Mouse (Mus musculus) heart, postnatal 25 days (tissue): Measurements from ENCODE around the gene Ocln. TPM values are rescaled to one million over a fixed set of nuclear protein-coding genes. Genes with fewer than 3 reads are reported as not detected.

Experiments used
- DNase-seq: peaks from one replicate; pipeline ENCODE4 v3.0.0; 2022; ENCODE audit warnings: low spot score
- intact Hi-C: fragments of 180-260 bp; cut with DNase I; formaldehyde crosslinking; loops from one replicate; pipeline ENCODE4 v1.15.1; 2025
- total RNA-seq, 2 experiments: library from RNA; stranded (reverse); gene quantifications; 2 replicates each; pipeline ENCODE4 v1.2.3; 2021

The Ocln gene
- total RNA-seq, 2 experiments from 2014 or later = 0.36 to 0.49 TPM

DNA sequence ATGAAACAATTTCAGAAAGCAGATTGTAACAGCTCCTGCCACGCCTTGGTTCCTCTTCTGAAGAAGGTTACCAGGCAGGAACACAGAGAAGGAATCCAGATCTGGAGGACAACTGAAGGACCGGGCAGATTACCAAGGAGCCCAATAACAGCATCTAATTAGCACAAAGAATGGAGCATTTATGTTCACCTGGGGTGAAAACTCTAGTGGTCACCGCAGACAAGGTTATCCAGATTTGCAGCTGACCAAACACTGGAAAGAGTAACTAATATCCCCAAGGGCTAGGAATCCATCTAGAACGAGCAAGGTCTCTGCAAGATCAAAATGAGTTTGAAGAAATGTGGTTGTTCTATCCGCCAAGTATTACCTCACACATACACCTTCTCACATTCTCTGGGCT lies 5.2 kb downstream of the Ocln start:
- no peak for DNase-seq
- intact Hi-C loops = no loop called here

DNA sequence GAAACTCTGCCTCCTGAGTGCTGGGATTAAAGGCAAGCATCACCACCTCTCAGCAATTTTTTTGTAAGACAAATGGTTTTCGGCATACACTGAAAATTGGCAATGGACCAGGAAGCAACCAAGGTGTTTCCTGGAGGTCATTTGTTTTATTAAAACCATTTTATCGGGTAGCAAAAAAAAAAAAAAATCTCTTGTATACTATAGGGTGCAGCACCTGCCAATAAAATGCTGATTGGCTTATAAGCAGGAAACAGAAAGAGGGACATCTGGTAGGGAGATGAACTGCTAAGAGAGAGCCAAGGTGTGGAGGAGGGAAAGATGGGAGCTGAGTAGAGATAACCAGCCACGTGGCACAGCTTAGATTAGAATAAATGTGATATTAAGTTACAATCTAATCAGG lies 7.0 kb downstream of the Ocln start:
- no peak for DNase-seq
- intact Hi-C loops = no loop called here

DNA sequence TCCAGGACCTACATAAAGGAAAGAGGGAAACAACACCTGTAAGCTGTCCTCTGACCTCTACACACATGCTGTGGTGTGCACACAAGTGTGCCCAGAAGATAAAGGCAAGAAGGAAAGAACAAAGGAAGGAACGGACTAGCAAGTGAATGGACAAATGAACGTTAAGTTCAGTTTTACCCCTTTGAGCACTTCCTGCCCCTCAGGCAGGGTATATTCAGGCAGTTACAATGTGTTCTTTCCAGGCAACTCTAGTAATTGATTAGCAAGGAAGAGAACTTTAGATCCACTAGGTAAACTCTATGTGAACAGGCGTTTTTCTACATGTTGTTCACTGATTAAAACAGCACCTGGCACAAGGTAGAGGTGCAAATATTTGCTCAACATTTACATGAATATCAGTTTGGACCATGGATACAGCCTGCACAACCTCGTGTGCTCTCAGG lies 8.3 kb downstream of the Ocln start:
- no peak for DNase-seq
- intact Hi-C loops = no loop called here

DNA sequence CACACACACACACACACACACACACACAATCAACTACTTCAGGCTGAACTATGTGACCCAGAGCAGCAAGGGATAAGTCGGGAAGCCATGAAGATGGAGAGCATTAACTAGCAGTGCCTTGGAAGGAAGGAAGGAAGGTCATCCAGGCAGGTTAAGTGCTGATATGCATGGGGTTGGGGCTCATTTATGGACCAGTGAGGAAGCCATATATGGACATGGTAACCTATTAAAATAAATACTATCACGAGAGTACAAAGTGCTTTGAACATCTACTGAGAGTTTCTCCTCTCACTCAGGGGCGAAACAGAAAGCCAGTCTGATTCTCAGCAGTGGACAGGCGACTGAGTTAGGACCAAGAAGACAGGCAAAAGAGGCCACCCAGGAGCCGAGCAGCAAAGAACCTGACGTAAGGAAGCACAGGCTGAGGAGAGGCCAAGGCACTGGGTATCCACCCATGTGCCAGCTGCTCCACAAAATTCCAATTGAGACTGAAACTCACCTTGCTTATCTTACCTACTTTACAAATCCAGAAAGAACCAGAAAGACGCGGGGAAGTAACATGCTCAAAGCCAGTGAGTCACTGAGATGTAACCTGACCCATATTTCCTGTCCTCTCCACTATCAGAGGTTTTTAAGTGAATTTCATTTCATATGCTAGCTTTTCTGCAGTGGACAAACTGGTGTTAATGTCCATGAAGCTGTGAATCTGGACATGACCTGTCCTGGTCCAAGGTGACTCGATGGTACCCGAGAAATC lies 9.3 kb downstream of the Ocln start:
- no peak for DNase-seq
- intact Hi-C loops = no loop called here

DNA sequence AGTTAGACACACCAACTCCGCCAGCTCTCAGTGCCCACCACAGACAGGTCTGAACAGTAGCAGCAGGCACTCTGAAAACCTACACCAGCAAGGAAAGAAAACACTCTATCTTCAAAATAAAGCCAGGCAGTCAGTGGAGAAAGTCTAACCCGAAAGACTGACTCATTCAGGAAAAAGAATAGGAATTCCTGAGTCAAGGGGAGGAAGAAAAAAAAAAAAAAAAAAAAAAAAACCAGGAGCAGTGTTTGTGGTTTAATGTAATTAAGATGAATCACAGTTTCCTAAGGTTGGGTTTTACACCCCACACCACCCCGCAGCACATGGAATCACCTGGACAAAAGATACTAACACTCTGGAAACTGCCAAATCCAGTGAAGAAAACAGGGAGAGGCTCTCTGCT lies 16.4 kb downstream of the Ocln start:
- intact Hi-C loops = no loop called here
- DNase-seq = no peak

DNA sequence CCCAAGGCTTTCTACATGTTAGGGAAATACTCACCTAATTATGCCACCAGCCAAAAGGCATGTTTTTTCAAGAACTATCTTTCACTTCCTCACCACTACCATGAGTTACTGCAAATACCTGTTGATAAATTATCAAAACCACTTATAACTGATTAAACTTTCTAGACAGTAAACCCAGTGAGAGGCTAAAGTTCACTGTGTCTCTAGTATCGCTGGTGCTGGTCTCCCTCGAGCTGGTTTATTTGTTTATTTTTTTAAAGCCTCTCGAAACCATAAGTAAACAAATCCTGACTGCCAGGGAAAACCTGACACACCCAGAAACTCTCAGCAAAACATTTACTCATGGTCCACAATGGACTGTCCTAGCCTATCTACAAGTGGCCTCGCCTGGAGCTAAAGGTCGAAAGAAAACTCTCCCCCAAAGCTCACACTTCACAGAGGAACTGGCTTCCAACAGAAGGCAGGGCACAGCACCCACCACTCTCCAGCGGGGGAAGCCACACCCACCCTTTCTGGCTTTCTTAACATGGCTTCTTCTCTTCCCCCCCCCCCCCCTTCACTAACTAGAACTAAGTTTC lies 19.6 kb downstream of the Ocln start:
- no peak for DNase-seq
- intact Hi-C loops = no loop called here

DNA sequence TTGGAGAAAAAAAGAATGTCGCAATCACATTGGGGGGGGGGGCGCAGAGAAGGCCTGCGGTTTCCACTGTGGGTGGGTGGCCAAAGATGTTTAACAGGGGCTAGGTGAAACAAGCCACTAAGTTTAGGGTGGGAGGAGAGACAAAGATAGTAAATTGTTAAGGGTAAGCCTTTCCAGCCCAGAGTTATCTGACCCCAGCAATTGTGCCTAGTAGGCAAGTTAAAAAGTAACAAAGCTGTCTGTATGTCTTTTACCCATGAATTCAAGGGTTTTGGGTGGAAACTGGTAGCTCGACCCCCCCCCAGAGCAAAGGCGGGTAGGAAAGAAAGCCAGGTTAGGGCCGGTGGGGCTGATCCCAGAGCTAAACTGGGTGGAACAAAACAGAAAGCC lies 25.9 kb downstream of the Ocln start:
- intact Hi-C loops = no loop called here
- no peak for DNase-seq

DNA sequence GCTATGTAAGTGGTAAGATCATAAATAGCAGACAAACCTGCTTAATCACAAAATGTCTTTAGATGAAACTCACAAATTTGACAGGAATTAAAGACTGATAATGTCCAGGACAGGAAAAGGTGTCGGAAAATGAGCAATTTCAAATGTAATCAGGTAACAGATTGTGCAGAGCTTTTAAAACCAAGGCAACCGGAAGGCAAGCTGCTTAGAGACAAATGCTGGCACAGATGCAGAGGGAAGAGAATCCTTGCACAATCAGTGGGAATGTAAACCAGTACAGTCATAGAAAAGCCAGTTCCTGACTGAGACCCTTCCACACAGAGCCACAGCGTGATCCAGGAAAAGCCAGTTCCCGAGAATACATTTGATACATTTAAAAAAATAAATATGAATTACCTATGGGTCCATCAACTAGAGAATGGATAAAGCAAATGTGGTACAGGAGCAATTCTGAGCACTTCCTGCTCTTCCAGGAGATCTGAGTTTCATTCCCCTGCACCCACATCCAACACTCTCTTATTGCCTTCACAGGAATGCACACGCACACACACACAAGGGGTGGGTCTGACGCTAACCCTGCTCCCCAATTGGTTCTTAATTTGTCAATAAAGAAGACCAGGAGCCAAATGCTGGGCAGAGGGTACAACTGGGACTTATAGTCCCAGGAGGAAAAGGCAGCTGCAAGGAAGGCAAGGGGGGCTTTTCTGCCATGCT lies 26.4 kb downstream of the Ocln start:
- intact Hi-C loops = no loop called here
- no peak for DNase-seq

DNA sequence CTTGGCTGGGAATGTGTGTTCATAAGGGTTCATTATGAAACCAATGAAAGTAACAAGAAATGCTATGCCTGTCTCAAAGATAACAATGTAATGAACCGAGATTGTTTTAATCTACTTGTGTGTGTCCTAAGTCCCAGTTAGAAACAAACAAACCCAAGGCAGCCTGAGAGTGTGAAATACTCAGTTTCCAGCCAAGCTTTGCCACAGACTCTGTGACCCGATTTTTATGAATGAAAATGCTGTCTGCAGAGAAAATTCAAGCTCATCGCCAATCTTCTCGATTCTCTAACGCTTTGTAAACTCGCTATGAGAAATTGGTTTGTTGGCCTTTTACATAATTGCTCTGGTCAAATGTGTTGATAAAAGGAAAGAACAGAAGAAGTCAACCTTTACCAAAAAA lies 27.6 kb downstream of the Ocln start:
- intact Hi-C loops = no loop called here
- DNase-seq = no peak

DNA sequence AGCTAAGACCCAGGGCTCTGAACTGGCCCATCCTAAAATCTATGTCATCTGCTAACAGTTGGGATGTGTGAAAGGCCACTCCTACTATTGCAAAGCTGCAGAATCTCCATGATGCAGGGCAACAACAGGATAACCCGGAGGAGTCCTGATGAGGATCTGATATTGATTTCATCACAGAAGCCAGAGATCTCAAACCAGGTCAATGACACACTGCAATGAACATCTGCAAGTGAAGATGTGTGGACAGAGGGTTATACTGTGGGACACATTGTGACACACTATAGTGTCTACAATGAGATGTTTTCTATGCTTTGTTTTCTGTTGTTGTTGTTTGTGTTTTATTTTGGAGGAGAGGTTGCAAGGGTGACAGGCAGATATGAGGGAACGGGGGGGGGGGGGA lies 28.8 kb downstream of the Ocln start:
- intact Hi-C loops = no loop called here
- DNase-seq = no peak

DNA sequence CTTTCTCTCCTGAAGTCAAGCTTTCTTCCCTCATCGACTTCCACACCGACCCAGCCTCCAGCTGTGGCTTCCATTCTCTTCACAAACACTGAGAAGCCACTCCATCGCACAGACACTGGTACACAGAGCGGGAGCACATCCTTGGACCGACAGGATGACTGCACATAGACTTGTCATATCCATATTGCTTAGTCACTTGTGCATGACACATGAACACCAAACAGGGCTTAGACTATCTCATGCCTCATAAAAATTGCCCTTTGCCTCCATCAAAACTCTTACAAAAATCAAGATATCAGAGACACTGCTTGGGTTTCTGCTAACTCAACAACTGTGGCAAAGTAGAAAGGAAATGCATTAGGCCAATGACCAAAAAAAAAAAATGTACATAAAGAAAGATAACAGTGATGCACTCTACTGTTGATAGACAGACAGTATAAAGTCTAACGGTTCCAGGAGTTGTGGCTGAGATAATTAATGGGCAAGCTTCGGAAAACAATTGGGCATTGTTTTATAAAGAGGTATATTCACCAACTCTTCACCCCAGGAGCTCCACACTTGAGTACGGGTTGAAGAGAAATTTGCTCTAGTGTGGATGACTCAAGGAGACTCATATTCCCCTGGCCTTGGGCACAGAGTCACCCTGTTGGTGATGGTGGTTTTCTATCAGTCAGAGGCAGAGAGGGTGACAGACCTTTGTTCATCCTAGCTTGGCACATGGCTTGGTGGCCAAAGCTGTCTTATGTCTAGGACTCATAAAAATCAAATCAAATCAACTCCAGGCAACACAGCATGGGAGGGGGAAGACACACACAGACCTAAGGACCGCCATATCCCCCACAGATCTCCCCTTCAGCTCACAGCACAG lies 30.6 kb downstream of the Ocln start:
- no peak for DNase-seq
- intact Hi-C loops = no loop called here

DNA sequence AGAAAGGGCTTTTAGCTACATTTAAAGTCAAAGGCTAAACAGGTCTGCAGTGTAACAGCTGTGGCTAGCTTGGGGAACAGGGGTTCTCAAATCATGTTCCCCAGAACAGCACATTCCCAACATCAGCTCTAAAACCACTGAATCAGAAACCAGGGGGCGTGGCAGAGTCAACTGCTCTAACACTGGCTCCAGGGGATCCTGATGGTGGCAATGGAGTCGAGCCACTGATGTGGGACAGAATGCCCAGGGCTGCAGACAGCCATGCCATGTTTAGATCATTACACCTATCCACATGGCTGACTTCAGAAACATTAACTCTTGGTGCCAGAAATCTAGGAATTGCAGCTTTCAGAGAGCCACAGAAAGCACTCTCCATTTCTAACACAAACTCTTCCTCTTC lies 33.4 kb downstream of the Ocln start:
- no peak for DNase-seq
- intact Hi-C loops = no loop called here

DNA sequence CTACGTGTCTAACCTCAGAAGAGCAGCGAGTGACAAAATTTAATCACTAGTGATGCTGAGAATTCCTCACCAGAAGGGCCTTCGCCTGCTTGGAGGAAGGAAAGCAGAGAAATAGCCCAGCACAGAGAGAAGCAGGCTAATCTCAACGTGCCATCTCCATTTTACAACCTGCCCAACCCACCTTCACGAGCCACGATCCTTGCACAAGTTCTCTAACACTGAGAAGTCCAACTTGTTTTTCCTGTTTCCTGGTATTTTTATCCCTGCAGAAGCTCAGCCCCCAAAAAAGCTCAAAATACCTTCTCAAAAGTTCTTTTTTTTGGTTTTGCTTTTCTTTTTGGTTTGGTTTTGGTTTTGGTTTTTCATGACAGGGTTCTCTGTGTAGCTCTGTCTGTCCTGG lies 34.3 kb downstream of the Ocln start:
- intact Hi-C loops = no loop called here
- no peak for DNase-seq

DNA sequence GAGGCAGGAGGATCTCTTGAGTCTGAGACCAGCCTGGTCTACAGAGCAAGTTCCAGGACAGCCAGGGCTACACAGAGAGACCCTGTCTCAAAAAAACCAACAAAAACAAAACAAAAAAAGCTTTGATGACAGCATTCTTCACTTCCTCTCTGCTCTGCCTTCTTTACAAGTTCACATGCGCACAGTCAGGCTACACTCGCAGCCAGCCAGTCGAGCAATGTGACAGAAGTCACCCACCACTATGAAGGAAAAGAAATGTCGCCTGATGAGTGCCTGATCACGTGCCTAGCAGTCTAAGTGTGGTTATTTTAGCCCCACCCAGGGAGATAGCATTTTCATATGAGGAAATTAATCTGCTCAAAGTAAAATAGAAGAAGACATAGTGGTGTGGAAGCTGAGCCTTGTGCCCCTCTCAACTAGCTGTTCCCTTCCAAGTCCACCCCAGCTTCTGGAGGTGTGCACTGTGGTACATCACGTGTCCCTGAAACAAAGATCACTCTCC lies 34.8 kb downstream of the Ocln start:
- intact Hi-C loops = no loop called here
- no peak for DNase-seq

DNA sequence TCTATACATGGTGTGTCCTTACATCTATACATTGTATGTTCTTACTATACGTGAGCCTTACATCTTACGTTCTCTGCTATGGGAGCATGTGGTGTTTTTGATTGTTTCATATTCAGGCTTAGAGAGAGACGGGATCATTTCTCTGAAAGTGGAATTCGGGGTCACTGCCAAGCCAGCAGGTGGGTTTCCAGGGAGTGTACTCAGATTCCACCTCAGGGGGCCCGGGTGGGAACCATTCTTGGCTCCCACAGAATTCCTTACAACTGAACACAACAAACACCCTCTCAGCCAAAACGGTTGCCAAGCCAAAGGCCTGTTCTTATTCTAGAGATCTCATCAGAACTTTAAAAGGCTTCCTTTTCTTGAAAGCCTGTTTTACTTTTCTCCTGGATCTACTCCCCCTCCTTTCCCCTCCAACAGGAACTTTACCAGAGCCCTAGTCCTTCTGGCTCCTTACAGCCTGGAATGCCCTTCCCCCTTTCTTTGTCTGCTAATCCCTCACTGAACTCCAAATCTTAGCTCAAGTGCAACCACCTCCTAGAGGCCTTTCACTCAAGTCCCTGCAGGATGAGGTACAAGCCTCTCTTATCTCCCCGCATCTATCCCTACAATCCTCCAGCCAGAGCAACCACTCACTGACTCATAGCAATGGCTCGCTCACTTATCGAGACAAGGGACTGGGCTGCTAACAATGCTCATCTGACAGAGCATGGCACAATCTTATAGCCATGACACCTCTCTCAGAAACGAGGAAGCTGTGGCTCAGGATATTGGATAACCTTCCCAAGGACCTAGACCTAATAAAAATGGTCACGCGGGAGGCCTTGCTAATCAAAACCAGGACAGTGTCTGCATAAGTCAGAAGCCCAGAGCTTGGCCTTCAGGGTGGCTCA lies 36.1 kb downstream of the Ocln start:
- DNase-seq = no peak
- intact Hi-C loops = no loop called here

DNA sequence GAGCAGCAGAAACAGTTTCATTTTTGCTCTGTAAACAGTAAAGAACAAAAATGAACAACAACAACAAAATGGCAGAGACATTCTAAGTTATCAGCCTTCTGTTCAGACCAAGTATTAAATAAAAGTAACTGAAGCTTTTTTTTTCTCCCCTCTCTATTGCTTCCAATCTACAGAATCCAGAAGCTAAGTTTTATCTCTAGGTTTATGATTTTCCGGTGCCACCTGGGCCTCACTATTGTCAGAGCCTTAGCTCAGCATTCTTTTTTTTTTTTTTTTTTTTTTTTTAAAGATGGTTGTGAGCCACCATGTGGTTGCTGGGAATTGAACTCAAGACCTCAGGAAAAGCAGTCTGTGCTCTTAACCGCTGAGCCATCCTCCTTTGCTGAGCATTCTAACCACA lies 39.7 kb downstream of the Ocln start:
- intact Hi-C loops = no loop called here
- DNase-seq = no peak

DNA sequence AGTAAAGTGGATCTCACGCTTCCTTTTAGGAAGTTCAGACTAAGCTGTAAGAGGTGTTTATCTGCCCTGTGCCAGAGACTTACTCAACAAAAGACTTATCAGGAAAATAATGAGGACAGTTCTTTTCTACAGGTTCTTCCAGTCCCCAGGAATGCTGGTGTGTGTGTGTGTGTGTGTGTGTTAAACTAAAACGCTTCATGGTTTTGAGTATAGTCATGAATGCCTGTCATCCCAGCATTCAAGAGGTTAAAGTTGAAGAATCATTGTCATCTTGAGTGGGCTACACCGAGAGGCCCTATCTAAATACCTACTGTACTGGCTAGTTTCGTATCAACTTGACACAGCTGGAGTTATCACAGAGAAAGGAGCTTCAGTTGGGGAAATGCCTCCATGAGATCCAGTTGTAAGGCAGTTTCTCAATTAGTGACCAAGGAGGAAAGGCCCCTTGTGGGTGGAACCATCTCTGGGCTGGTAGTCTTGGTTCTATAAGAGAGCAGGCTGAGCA lies 40.6 kb downstream of the Ocln start:
- no peak for DNase-seq
- intact Hi-C loops = no loop called here

DNA sequence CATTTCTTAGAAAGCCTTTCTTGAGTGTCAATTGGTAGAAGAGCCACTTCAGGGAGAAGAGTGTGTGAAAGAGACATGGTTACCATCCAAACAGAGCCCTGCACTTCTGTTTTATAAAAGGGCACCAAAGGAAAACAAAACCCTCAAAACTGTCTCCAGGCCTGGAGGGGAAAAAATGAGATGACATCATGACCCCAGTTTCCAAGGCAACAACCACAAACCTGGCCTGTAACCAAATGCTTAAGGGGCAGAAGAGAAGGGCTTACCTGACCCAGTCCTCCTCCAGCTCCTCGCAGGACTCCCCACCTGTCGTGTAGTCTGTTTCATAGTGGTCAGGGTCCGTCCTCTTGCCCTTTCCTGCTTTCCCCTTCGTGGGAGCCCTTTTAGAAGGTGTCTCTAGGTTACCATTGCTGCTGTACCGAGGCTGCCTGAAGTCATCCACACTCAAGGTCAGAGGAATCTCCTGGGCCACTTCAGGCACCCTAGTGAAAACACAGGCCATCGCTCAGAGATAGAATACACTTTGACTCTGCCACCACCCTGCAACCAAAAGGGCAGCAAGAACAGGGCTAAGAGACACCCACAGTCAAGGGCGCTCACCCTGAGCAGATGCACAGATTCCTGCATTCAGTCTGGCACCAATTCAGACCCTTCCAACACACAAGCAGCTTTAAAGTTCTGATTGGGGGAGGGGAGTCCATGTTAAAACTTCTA lies 41.2 kb downstream of the Ocln start:
- intact Hi-C loops = no loop called here
- no peak for DNase-seq
